Mouse (Mus musculus) midbrain, embryonic 14.5 days (tissue): Measurements from ENCODE around the gene Pagr1b. TPM values are rescaled to one million over a fixed set of nuclear protein-coding genes. Genes with fewer than 3 reads are reported as not detected.

ENCODE experiments used
- ATAC-seq: fragments of 200-750 bp; cut with Nextera tagmentation; 2 replicates; pipeline ENCODE4 v1.8.0; 2017; ENCODE audit warnings: moderate number of reproducible peaks, moderate library complexity; ENCODE audit not compliant: low FRiP score, low TSS enrichment
- DNase-seq: peaks from one replicate; pipeline ENCODE4 v3.0.0-alpha.2; 2015
- H3K27ac ChIP-seq: fragments of 300-500 bp; sonication (generic); replicated peaks from 2 replicates; pipeline ENCODE4 v1.5.1; 2014; ENCODE audit warnings: mild to moderate bottlenecking, low read depth, low read length, moderate library complexity
- H3K27me3 ChIP-seq: fragments of 300-500 bp; sonication (generic); 2 replicates; pipeline ENCODE4 v1.6.1; 2014; ENCODE audit warnings: low read length, control low read depth, mixed read lengths; ENCODE audit not compliant: control insufficient read depth, insufficient read depth
- H3K36me3 ChIP-seq: fragments of 300-500 bp; sonication (generic); 2 replicates; pipeline ENCODE4 v1.6.1; 2014; ENCODE audit warnings: low read length, control low read depth; ENCODE audit not compliant: control insufficient read depth, insufficient read depth
- H3K4me1 ChIP-seq: fragments of 300-500 bp; sonication (generic); 2 replicates; pipeline ENCODE4 v1.6.1; 2014; ENCODE audit warnings: mild to moderate bottlenecking, antibody characterized with exemption, low read length, control low read depth; ENCODE audit not compliant: control insufficient read depth, insufficient read depth
- H3K4me2 ChIP-seq: fragments of 300-500 bp; sonication (generic); 2 replicates; pipeline ENCODE4 v1.6.1; 2014; ENCODE audit warnings: mild to moderate bottlenecking, low read length, moderate library complexity
- H3K4me3 ChIP-seq: fragments of 300-500 bp; sonication (generic); replicated peaks from 2 replicates; pipeline ENCODE4 v1.5.1; 2014; ENCODE audit warnings: low read depth, low read length
- H3K9ac ChIP-seq: fragments of 300-500 bp; sonication (generic); replicated peaks from 2 replicates; pipeline ENCODE4 v1.6.1; 2014; ENCODE audit warnings: mild to moderate bottlenecking, low read length, moderate library complexity
- H3K9me3 ChIP-seq: fragments of 300-500 bp; sonication (generic); 2 replicates; pipeline ENCODE4 v1.6.1; 2016; ENCODE audit warnings: low read length, control low read depth, mixed read lengths; ENCODE audit not compliant: control insufficient read depth
- WGBS: fragments of 180-500 bp; shearing (Covaris S2); extraction: QIAGEN DNeasy Blood & Tissue Kit; methylation state at CpG from one replicate; pipeline ENCODE4 v1.1.7; 2014; 5-methylcytosine and 5-hydroxymethylcytosine counted together
- polyA plus RNA-seq: library from polyadenylated mRNA; unstranded; fragments of >200 nt; fragmentation: Nextera tagmentation; extraction: Ambion mirVana; gene quantifications from 2 replicates; pipeline ENCODE4 v1.2.1, GENCODE M21; 2014

Pagr1b gene
- polyA plus RNA-seq, 1 experiment from 2014 or later = not detected

DNA sequence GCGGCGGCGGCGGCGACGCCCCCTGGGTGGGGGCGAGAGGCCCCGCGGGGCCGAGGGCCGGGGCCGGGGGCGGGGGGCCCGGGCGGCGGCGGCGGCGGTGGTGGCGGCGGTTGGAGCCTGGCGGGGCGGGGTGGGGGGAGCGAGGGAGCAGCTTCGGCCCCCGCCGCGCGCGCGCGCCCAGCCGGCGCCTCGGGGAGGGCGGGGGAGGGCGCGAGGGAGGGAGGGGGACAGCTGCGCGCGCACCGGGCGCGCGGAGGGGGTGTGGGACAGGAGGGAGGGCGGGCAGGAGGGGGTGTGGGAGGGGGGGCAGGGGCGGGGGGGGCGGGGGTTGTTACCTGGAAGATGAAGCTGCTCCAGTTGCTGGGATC is 10.3 kb upstream of the Pagr1b start:
- 6% methylated on average over 6 of the region's 48 CpGs for WGBS
- Histone ChIP-seq H3K9me3 (no peaks in the 10 kb centered on the region), H3K9ac (peak overlapping the region; percentile 99), H3K36me3 (peaks cover 35% of the 10 kb centered on the region), H3K4me2 (peak overlapping the region; percentile 91), H3K27me3 (no peaks in the 10 kb centered on the region), H3K4me3 (peak overlapping the region; percentile 95), H3K27ac (peak overlapping the region; percentile 100), H3K4me1 (peaks cover 30% of the 10 kb centered on the region)
- DNase-seq (no peak), ATAC-seq (no peak; the same call in 1 of the 2 replicates)

DNA sequence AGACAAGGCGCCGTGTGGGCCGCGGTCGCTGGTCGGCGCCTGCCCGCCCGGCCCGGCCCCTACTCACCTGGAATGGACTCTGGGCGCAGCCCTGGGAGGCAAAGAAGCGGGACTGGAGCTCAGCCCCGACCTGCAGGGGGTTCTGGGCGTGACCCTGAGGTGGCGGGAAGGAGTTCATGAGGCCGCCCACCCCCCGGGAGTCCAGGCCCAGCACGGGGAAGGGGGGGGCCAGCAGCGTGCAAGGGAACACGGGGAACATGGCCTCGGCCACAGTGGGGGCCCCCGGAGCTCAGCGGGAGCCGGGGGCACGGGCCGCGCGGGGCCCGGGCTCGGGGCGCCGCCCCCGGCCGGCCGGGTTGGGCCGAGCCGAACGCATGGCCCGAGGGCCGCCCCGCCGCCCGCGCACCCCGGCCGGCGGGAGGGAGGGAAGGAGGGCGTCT is 9.9 kb upstream of the Pagr1b start:
- Histone ChIP-seq H3K4me3 (peak overlapping the region; percentile 95), H3K27ac (peak overlapping the region; percentile 100), H3K4me1 (peaks cover 34% of the 10 kb centered on the region), H3K9ac (peak overlapping the region; percentile 99), H3K4me2 (peak overlapping the region; percentile 91), H3K9me3 (no peaks in the 10 kb centered on the region), H3K36me3 (peaks cover 35% of the 10 kb centered on the region), H3K27me3 (no peaks in the 10 kb centered on the region)
- no peak for DNase-seq
- 0% methylated on average over 36 of the region's 48 CpGs for WGBS
- peak; percentile 27 for ATAC-seq

DNA sequence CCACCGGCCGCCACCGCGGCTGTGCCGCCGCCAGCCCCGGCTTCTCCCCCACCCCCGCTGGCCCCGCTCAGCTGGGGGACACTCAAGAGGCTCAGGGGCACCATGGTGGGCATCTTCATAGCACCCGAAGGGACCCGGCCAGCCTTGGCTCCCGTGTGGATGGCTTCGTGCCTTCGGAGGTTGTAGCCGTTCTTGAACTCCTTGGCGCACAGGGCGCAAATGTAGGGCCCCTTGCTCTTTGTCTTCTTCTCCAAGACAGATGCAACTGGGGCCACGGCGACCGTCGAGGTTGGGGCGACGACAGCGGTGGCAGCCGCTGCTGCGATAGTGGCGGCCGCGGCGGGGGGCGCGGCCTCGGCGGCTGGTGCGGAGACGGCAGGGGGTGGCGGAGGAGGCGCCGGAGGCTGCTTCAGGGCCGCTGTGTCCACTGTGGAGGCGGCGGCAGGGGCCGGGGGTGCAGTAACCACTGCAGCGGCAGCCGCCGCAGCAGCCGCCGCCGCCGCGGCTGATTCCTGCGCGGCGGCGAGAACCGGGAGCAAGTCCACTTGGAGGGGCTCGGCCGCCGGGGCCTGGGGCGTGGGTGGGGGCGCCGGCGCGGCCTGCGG is 9.4 kb upstream of the Pagr1b start:
- DNase-seq = peak; percentile 72

DNA sequence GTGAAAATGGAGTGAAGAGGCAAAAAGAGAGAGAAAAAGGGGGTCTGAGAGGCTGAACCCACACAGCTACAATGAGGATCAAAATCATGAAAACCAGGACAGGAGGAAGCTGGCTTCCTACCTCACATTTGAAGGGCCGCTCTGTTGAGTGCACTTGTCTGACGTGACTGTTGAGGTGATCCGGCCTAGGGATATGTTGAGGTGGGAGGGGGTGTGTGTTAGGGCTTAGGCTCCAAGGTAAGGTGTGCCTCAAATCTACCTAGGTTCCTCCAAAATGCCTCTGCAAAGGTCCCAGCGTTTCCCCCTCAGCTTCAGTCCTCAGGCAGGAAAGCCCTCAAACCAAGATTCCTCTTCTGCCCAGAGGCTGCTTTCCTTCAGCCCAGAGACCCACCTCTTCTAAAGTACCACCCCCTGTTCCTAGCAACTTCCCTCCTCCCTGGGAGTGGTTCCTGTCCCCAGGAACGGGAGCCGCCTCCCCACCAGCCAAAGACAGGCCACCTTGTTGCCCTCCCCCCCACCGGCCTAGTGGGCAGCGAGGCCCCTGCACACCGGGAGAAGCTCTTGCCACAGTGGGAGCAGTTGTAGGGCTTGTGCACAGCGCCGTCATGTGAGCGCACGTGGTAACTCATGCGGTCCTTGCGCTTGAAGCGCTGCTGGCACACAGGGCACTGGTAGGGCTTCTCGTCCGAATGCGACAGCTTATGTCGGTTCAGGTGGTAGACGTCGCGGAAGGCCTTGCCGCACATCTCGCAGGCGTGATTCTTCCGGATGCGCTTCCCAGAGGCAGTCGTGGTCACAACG is 8.7 kb upstream of the Pagr1b start:
- Histone ChIP-seq H3K4me3 (peak overlapping the region; percentile 95), H3K4me2 (peak overlapping the region; percentile 91), H3K9ac (peak overlapping the region; percentile 99), H3K4me1 (peaks cover 43% of the 10 kb centered on the region), H3K9me3 (no peaks in the 10 kb centered on the region), H3K27me3 (no peaks in the 10 kb centered on the region), H3K27ac (peak overlapping the region; percentile 100), H3K36me3 (peaks cover 31% of the 10 kb centered on the region)
- ATAC-seq (peak; percentile 14; the same call in 1 of the 2 replicates), DNase-seq (peak; percentile 88)
- WGBS = under 1% methylated on average over 30 of the region's 30 CpGs

More for the DNA sequence above, 9.4 kb upstream of the Pagr1b start:
- Histone ChIP-seq H3K9me3 (no peaks in the 10 kb centered on the region), H3K9ac (peak overlapping the region; percentile 99), H3K4me3 (peak overlapping the region; percentile 95), H3K4me2 (peak overlapping the region; percentile 91), H3K4me1 (peaks cover 36% of the 10 kb centered on the region), H3K27ac (peak overlapping the region; percentile 100), H3K36me3 (peaks cover 35% of the 10 kb centered on the region), H3K27me3 (no peaks in the 10 kb centered on the region)
- ATAC-seq = no peak
- WGBS = under 1% methylated on average over 62 of the region's 65 CpGs

DNA sequence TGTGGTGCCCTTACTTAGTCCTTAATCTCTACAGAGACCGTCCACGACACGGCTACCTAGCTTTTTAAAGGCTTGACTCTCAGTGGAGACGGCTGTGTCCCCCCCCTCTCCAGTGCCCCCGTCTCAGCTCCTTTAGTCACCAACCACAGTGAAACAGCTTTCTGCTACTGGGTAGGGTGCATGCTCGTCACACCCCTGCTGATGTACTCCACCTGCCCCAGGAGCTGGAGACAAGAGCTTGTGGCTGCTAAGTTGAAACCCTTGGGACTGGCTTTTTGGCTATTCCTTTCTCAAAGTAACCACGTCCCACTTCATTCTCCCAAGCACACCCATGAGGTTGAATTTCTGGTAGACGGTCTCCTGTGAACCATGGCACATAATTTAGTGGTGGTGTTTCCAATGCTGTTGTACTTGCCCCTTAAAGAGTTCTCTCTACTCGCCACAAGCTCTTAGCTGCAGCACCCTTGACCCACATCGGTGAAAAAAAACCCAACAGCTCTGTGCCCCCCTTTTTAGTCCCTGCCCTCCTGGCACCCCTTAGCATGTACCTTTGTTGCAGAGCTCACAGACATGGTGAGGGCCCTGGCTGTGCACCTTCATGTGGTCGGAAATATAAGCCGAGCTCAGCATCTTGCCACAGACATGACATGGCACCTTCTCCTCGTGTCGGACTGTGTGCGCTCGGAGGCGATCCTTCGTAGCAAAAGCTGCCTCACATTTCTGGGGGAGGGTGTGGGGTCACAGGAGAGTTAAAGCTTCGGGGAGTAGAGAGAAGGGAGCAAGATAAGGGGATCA is 7.8 kb upstream of the Pagr1b start:
- peak overlapping the region; percentile 99 for H3K9ac ChIP-seq
- WGBS = 14% methylated on average over 19 of the region's 19 CpGs
- peak overlapping the region; percentile 95 for H3K4me3 ChIP-seq
- H3K27me3 ChIP-seq = no peaks in the 10 kb centered on the region
- H3K4me2 ChIP-seq = peak overlapping the region; percentile 91
- no peak for DNase-seq
- H3K4me1 ChIP-seq = peaks cover 50% of the 10 kb centered on the region
- H3K27ac ChIP-seq = peak overlapping the region; percentile 100
- H3K9me3 ChIP-seq = no peaks in the 10 kb centered on the region
- no peak for ATAC-seq
- peaks cover 31% of the 10 kb centered on the region for H3K36me3 ChIP-seq

DNA sequence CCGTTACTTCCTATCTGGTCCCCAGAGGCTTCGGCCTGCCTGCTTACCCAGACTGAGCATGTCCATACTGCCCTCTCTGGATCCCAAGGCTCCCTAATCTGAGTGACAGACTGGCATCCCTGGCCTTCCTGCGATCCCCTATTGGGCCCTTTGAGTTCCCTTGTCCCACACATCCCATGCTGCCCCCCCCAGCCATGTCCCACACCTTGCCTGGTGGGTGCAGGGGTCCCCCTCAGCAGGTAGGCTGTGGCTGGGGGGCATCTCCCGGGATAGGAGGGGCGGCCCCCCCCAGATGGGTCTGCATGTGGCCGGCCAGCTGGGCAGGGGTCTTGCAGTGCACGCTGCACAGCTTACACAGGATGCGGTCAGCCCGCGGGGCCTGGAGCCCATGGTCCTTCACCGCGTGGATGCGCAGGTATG is 7.0 kb upstream of the Pagr1b start:
- peaks cover 31% of the 10 kb centered on the region for H3K36me3 ChIP-seq
- H3K27ac ChIP-seq = peak overlapping the region; percentile 100; the same call in 1 of the 2 replicates
- WGBS = 67% methylated on average over 13 of the region's 13 CpGs
- DNase-seq (peak; percentile 27), ATAC-seq (no peak)
- H3K9ac ChIP-seq = peak overlapping the region; percentile 99; the same call in 1 of the 2 replicates
- H3K4me1 ChIP-seq = peaks cover 52% of the 10 kb centered on the region
- H3K4me2 ChIP-seq = peak overlapping the region; percentile 91
- no peaks in the 10 kb centered on the region for H3K9me3 ChIP-seq
- H3K27me3 ChIP-seq = no peaks in the 10 kb centered on the region
- H3K4me3 ChIP-seq = peak overlapping the region; percentile 95

DNA sequence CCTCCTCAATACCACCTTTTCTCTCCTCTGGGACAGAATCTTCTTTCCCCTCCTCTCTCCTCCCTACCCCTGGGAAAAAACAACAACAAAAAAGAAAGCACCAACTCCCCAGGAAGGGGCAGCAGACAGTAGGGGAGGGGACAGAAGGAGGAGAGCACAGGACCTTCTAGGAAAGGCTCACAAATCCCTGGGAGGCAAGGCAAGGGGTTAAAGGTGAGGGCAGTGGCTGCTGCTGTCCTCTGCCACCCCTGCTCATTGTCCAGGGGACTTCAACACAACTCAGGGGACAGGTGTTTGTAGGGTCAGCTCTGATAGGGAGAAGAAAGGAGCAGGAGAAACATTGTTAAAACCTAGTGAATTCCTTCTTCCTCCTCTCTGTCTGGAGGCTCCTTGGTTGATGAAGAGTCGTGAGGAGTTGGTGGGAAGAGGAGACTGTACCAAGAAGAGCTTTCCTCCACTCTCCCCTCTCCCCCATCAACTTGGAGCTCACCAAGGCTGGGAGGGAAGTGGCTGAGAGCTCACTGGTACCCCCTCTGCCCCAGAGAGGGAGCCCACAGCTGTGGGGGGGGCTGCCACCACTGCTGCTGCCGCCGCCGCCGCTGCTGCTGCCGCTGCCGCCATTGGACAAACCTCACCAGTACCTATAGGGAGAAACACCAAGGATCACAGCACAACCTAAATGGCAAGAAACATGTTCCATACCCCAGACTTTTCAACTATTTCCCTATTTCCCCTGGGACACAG is 6.4 kb upstream of the Pagr1b start:
- H3K36me3 ChIP-seq = peaks cover 31% of the 10 kb centered on the region
- no peaks in the 10 kb centered on the region for H3K9me3 ChIP-seq
- H3K27me3 ChIP-seq = no peaks in the 10 kb centered on the region
- peak overlapping the region; percentile 99; the same call in 1 of the 2 replicates for H3K9ac ChIP-seq
- DNase-seq (no peak), ATAC-seq (no peak)
- peak overlapping the region; percentile 91 for H3K4me2 ChIP-seq
- 77% methylated on average over 7 of the region's 7 CpGs for WGBS
- peak overlapping the region; percentile 95 for H3K4me3 ChIP-seq
- H3K4me1 ChIP-seq = peaks cover 49% of the 10 kb centered on the region
- peak overlapping the region; percentile 100; the same call in 1 of the 2 replicates for H3K27ac ChIP-seq
